Mouse (Mus musculus): ENCODE data around the gene Acot5. TPM values are rescaled to one million over a fixed set of nuclear protein-coding genes. Genes with fewer than 3 reads are reported as not detected.
"Not testable (repeated sequence)": the region's sequence is repeated elsewhere in the genome, so short reads cannot be mapped to it uniquely, and the experiment has no call there.

Acot5 gene
- total RNA-seq (2021), result under 1 TPM in 1 of 2 experiments, not detected in 1; 0.24 TPM
- long read RNA-seq, experiment 1, result 0 reads
- long read RNA-seq, experiment 2, result 0 reads

DNA sequence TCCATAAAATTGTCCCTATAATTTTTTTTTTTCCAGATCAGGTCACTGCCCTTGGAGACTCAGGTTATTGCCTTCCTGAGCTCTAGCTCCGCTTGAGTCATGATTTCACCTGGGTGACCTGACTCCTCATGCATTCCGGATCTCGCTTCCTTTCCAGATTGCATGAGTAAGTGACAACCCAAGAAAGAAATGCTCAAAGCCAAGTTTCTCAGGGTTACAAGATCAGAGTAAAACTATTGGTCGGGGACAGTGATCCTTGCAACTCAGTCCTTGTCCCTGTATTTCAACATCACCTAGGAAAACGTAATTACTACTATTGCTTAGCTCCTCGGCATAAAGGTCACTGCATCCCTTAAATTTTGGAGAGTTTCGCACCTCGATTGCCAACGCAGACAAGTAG lies at the start of gene Acot5:
TSS of gene Acot5 (plus strand) at position 340 of the 400 bp plus-strand sequence.
- no peak for DNase-seq
- intact Hi-C loops (cut with DNase I), result loop anchor here (10.0 kb wide), 1 partner anchor 234 kb away; no protein-coding TSS in a partner anchor

DNA sequence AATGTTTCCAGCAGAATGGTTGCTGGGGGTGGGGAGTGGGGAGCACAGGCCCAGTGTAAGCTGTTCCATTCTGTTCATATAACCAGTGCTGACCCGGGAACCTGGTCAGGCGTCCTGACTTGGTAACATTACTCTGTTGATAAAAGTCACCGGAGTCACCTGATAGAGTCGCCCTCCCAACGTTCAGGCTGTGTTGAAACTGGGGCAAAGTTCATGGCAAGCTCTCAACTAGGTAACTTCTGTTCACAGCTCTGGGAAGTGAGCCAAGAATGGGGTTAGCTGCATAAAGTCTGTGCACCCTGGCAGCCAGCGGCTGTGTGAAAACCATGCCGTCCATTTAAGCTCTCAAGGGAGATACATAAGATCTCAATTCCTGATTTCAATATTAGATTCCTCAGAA lies 48.6 kb upstream of the Acot5 start:
- intact Hi-C loops (cut with DNase I), result not testable (repeated sequence)
- DNase-seq, result peak; percentile 57 to 84

DNA sequence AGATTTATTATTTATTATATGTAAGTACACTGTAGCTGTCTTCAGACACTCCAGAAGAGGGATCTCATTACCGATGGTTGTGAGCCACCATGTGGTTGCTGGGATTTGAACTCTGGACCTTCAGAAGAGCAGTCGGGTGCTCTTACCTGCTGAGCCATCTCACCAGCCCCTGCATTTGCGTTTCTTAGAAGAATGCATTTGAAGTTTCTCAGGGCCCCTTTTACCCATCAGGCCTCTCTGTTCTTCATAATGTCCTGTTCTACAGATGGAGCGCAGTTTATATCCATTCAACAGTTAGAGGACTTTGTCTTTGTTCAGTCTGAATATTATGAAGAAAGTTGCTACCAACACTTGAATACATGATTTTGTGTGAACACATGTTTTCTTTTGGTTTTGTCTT lies 46.9 kb upstream of the Acot5 start:
- DNase-seq; intact Hi-C loops (cut with DNase I): not testable (repeated sequence)

DNA sequence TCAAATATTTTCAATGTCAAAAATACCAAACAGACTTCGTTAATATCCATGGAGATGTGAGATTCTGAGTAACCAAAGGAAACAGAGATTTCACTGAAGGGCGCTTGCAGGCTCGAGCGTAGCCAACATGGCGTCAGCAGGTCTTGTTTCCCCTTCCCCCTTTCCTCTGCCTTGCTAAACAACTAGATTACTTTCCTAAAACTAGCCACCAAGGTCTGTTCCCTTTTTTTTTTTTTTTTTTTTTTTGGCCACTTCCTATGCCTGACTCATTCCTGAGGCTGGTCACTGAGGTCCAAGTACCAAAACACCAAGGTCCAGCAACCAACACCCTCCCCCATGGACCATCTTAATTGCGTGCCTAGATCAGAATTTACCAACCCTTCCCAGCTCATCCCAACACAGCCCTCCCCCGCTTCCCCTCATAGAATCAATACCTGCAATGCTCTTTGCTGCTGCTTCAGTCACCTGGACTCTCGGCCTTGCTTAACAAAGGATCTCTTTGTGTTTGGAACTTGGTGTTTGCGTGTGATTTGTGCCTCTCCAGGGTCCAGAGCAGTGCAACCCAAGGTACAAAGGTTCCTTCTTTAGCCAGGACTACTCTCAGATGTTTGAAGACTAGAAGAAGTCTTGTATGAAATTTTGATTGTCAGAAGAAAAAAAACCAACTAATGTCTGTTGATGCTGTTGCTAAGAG lies 45.9 kb upstream of the Acot5 start:
- intact Hi-C loops (cut with DNase I), result no loop called here
- no peak for DNase-seq

DNA sequence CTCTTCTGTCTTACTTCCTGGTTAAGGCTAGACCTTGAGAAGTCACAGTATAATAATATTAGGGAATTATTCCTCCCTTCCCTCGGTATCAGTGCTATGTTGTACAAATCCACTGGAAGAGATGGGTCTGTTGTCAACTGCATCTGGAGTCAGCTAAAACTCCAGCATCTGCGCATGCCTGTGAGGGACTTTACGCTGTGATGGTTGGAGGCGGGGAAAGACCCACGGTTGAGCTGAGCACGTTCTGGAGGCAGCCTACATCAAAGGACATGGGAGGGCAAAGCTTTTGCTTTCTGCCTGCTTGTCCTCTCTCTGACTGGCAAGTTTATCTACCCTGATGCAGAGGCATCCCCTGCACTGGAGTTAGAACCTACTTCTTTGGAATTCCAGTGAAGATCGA lies 43.2 kb upstream of the Acot5 start:
- no peak for DNase-seq
- intact Hi-C loops (cut with DNase I), result no loop called here

DNA sequence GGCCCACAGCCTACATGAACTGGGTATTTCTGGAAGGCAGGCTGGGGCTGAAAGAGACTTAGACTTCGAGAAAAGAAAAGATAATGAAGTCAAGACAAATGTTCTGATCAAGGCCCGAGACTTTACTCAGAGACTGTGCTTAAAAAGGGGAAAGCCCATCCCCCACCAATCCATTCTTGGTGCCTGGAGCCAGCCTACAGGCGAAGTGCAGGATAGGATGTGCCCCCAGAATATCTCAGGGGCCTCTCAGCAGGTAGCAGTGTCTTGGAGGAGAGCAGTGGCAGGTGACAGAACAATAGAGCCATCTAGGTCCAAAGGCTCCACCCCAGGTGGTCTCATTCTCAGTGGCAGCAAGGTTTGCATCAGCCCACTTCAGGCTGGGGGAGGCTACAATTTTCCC lies 40.8 kb upstream of the Acot5 start:
- DNase-seq; intact Hi-C loops (cut with DNase I): not testable (repeated sequence)

DNA sequence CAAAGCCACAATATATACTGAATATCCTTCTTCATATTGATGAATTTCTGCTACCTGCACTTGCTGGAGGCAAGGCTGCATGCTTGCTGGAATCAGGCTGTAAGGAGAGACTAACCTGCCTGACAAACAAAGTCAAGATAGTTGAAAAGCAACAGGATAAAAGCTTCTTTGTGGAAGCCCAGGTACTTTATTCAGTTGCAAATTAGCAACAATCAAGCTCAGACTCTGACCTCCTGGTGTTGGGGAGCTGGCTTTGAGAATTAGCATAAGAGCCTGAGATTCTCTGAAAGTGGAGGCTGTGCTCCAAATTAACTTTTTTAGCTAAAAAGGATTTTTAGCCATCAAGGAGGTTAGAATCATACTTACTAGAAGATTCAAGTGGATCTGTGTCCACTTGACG lies 40.1 kb upstream of the Acot5 start:
- DNase-seq; intact Hi-C loops (cut with DNase I): not testable (repeated sequence)

DNA sequence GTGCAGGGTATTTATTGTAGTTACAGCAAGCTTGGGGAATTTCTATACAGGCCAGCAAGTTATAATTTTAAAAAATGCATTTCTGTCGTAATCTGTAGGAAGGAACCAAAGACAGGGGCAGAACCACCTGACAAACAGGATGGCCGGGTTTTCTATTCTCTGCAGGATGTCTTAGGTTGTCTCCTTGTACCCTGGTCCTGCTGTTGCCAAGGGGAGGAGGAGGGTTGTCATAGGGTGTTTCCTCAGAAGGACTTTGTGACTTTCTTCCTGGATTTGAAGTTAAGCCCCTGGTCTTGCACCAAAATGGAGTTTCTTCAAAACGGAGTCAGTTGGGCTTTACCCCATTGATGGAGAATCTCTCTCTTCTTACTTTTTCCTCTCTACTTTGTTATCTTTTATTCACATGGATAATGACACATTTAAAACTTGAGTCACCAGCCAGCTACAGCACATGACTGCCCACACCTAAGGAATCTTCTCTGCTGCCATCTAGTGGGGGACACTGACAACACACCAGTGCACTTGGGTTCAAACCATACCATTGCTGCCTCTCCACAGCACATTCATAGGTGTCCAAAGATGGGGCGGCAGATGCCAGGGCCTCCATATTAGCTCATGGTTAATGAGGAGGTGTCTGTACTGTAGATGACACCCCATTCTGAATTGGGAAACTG lies 38.3 kb upstream of the Acot5 start:
- DNase-seq, result peak; percentile 78 to 87
- intact Hi-C loops (cut with DNase I), result loop anchor here (1.0 kb wide), 1 partner anchor 58 kb away; no protein-coding TSS in a partner anchor

DNA sequence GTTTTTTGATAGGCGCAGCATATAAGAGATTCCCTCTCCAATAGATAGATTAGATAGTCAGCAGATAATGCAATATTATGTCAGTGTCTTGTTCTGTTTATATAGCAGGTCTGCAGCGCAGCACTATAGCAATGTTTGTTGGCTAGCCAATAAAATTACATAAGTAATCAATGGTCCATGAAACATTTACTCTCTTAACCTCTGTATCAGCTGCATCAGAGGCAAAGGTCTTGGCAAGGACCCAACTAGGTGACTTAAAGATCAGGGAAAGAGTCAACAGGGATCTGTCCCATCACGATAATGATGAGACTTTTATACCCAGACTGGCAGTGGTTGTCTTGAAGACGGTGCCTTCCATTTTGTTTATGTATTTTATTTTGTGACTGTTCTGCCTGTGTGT lies 36.3 kb upstream of the Acot5 start:
- intact Hi-C loops (cut with DNase I), result no loop called here
- DNase-seq, result no peak

DNA sequence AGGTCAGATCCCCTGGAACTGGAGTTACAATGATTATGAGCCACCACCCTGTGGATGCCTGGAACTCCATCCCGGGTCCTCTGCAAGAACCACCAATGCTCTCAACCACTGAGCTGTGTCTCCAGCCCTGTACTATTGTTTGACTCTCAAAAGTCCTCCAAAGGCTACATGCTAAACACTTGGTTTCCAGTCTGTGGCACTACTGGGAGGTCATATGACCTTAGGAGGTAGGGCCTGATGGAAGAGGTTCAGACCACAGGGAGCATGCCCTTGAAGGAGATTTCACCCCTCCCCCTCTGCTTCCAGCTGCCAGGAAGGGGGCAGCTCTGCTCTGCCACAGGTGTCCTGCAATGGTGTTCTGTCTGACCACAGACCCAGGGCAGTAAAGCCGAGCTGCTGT lies 35.8 kb upstream of the Acot5 start:
- DNase-seq; intact Hi-C loops (cut with DNase I): not testable (repeated sequence)

DNA sequence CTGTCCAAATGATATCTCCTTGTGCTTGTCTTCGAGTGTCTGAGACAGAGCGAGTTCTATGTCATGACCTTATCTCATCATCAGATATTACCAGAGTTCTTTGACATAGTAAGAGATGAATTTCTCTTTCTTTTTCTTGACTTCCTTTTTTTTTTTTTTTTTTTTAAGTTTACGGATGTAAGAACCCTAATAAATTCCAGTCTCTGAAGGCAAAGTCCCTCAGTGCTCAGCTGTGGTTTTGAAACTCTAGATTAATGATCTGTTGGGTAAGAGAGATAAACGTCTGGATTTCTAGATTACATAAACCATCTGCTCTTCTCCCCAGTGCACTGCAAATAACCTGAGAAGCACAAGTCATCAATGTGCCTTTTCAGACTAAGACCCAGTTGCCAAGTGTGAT lies 35.0 kb upstream of the Acot5 start:
- intact Hi-C loops (cut with DNase I), result no loop called here

DNA sequence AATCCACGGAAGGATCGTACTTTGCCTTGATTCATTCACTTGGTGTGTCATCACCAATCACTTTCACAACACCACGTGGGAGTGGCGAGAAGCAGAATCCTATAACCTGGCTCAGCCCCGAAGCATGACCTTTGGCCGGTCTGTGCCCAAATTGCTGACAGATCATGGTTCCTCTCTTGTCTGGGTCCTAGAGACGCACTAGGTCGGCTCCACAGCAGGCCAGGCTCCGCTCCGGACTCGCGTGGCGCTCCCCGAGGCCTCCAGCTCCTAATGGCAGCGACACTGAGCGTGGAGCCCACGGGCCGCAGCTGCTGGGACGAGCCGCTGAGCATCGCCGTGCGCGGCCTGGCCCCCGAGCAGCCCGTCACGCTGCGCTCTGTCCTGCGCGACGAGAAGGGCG lies 30.9 kb upstream of the Acot5 start, which contains the start of gene Acot4:
TSS of gene Acot4 (plus strand) at position 139 of the 400 bp plus-strand sequence.
- peak in 1 of 2 experiments; percentile 20 for DNase-seq
- intact Hi-C loops (cut with DNase I), result not testable (repeated sequence)

More for the DNA sequence above, 35.0 kb upstream of the Acot5 start:
- DNase-seq, result no peak

DNA sequence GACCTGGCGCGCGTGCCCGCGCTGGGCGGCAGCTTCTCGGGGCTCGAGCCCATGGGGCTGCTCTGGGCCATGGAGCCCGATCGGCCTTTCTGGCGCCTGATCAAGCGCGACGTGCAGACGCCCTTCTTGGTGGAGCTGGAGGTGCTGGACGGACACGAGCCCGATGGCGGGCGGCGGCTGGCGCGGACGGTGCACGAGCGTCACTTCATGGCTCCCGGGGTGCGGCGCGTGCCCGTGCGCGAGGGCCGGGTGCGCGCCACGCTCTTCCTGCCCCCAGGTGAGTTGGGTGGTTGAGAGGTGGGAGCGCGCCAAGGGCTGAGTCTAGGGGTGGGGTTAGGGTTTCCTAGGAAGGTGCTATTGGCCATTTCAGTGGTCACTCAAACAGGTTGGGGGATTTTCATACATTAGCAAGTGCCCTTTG lies 30.4 kb upstream of the Acot5 start, which contains the start of gene Gm49366:
TSS of gene Gm49366 (plus strand) at position 245 of the 421 bp plus-strand sequence.
- peak; percentile 28 to 54 for DNase-seq
- intact Hi-C loops (cut with DNase I), result not testable (repeated sequence)

DNA sequence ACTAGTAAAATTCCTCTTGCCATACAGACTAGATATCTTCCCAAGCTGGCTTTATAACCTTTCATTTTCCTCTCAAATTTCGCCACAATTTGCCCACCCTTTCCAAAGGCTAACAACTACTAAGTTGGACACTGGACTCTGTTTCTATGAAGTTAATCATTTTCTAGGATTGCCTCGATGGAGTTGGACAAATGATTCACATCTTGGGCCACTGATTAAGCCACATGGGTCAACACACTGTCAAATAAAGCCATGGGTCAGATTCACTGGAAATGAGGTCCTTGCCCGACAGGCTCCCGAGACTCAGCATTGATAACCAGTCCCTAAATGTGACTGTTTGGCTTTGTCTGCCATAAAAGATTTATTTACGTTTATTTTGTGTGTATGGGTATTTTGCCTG lies 26.9 kb upstream of the Acot5 start:
- no peak for DNase-seq
- intact Hi-C loops (cut with DNase I), result no loop called here

DNA sequence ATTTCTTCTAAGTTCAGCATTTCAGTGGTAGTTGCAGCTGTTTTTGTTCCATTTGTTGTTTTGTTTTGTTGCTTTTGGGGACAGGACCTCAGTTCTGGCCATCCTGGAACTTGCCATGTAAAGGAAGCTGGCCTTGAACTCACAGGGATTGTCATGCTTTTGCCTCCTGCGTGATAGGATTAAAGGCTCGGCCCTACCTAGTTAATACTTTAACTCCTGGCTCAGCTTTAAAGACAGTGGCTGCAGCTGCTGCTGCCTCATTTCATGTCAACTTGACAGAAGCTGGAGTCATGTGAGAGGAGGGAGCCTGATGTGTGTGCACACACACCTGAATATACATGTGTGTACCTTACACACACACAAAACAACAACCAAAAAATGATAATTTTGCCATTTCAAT lies 25.1 kb upstream of the Acot5 start:
- no peak for DNase-seq
- intact Hi-C loops (cut with DNase I), result no loop called here

DNA sequence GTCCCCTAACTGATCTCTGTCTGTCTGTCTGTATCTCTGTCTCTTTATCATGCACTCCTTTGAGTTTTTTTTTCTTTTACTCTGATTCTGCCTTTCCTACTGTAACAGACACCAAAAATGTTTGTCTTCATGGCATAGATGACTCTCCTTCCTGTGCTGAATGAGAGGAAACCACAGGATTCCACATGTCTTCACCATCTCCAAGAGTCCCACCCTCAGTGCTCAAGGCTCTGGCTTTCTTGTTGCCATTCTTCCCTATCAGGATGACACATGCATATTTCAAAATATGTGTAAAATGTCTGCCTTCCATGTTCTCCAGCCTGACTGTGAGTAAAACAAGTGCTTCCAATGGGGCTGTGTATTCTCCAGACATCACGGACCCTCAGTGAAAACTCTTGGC lies 22.2 kb upstream of the Acot5 start:
- intact Hi-C loops (cut with DNase I), result no loop called here
- no peak for DNase-seq

DNA sequence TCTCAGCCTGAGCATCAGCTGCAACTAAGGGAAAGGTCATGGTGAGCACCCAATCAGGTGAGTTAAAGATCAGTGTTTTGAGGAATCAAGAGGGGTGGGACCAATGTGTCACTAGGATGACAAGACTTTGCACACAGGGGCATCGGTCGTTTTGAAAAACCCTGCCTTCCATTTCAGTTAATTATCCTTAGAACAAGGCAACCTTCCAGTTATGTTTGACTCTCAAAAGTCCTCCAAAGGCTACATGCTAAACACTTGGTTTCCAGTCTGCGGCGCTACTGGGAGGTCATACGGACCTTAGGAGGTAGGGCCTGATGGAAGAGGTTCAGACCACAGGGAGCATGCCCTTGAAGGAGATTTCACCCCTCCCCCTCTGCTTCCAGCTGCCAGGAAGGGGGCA lies 18.4 kb upstream of the Acot5 start:
- intact Hi-C loops (cut with DNase I), result loop anchor here (10.0 kb wide), 1 partner anchor 336 kb away; no protein-coding TSS in a partner anchor
- not testable (repeated sequence) for DNase-seq

DNA sequence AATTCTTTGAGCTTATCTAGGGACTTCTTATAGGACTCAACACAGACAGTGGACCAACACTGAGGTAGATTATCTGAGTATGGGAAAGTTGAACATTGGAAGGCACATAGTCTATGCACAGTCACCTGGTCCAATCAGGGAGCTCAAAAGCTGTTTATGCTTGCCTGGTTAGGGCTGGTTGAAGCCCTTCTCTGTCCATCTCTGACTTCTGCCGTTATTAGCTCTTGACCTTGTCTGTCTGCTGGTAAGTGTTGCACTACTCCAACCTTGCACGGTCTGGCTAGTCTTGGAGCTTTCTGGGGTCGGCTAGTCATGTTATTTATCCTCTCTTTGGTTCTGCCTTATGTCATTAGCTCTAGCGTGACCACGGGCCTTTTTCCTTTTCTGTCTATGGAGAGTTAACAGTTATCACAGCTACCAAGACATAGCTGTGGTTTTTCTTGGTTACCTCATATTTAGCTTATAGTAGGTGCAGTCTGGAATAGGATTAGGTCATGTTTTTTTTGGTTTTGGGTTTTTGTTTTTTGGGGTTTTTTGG lies 17.1 kb upstream of the Acot5 start, which contains the start of gene Acot3:
TSS of gene Acot3 (plus strand) at position 208 of the 538 bp plus-strand sequence.
- intact Hi-C loops (cut with DNase I), result loop anchor here (10.0 kb wide), 1 partner anchor 337 kb away; no protein-coding TSS in a partner anchor
- no peak for DNase-seq

DNA sequence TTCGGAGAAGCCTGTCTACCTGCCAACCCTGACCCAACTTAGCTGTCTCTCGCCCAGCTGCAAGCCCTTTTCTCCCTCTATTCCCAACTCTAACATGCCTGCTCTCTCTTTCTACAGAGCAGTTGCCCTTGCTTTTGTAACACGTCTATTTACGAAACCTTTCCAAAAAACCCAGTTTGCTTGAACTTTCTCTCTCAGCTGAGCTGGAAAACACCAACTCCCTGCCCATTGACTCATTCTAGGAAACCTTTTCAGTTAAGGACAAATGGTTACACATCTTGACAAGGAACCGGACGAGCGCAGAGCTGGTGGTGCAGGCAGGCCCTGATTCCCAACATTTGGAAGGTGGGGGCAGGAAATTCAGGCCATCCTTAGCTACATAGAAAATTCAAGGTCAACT lies 16.5 kb upstream of the Acot5 start:
- no peak for DNase-seq
- intact Hi-C loops (cut with DNase I), result loop anchor here (10.0 kb wide), 1 partner anchor 338 kb away; no protein-coding TSS in a partner anchor

DNA sequence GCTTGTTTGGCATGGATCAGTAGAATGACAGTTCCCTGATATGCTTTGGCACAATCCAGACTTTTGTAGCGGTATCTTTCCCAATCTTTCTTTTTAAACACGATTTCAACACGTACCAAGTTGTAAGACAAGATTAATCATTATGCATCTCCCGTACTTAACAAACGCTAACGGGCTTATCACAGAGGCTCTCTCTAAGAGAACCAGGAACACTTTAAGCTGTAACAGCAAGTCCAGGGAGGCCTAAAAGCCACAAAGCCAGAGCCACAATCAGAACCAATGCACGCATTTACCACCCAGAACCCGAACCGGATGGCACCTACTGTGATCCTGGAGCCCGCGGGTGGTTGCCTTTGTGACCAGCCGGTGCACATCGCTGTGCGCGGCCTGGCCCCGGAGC lies 16.0 kb upstream of the Acot5 start:
- intact Hi-C loops (cut with DNase I), result loop anchor here (10.0 kb wide), 1 partner anchor 338 kb away; no protein-coding TSS in a partner anchor

More for the DNA sequence above, 16.0 kb upstream of the Acot5 start:
- DNase-seq, result peak in 1 of 2 experiments; percentile 14
